Mouse (Mus musculus): ENCODE results near the gene Kcmf1. TPM values are rescaled to one million over a fixed set of nuclear protein-coding genes. Genes with fewer than 3 reads are reported as not detected.

The Kcmf1 gene
- polyA plus RNA-seq, 1 experiment from 2014 or later = 40.7 TPM

- no peaks in the 10 kb centered on the region for H3K9me3 ChIP-seq (ENCODE audit: control insufficient read depth, low read length)
- H3K4me3 ChIP-seq (ENCODE audit: low read depth, low read length) = no peak overlapping the region
- H3K27ac ChIP-seq (ENCODE audit: low read depth) = no peak overlapping the region
- no peak overlapping the region for H3K9ac ChIP-seq (ENCODE audit: low read length)
- H3K4me2 ChIP-seq (ENCODE audit: low read length) = no peak overlapping the region
- DNase-seq (ENCODE audit: low spot score) = no peak
- H3K4me1 ChIP-seq (replicated peaks; ENCODE audit: control insufficient read depth, insufficient read depth, low read length) = peaks cover 10% of the 10 kb centered on the region
- WGBS = 68% methylated on average over 3 of the region's 3 CpGs
- H3K36me3 ChIP-seq (ENCODE audit: control insufficient read depth, insufficient read depth, low read length) = no peaks in the 10 kb centered on the region
- no peaks in the 10 kb centered on the region for H3K27me3 ChIP-seq (replicated peaks; ENCODE audit: control insufficient read depth, insufficient read depth, low read length)
- ATAC-seq (replicated peaks; ENCODE audit: low FRiP score, low TSS enrichment, low read depth) = no peak
Measured at GRCm38 (mm10) chr6:72931533-72931932, 31.8 kb upstream of the Kcmf1 start.

- Histone ChIP-seq H3K9ac (ENCODE audit: low read length) (no peak overlapping the region), H3K9me3 (ENCODE audit: control insufficient read depth, low read length) (no peaks in the 10 kb centered on the region), H3K27ac (ENCODE audit: low read depth) (no peak overlapping the region), H3K4me3 (ENCODE audit: low read depth, low read length) (no peak overlapping the region), H3K4me1 (replicated peaks; ENCODE audit: control insufficient read depth, insufficient read depth, low read length) (peaks cover 10% of the 10 kb centered on the region), H3K4me2 (ENCODE audit: low read length) (no peak overlapping the region), H3K36me3 (ENCODE audit: control insufficient read depth, insufficient read depth, low read length) (no peaks in the 10 kb centered on the region), H3K27me3 (replicated peaks; ENCODE audit: control insufficient read depth, insufficient read depth, low read length) (no peaks in the 10 kb centered on the region)
- WGBS = 82% methylated on average over 4 of the region's 4 CpGs
- ATAC-seq (replicated peaks; ENCODE audit: low FRiP score, low TSS enrichment, low read depth) = no peak
- no peak for DNase-seq (ENCODE audit: low spot score)
Measured at GRCm38 (mm10) chr6:72929795-72930398, 30.1 kb upstream of the Kcmf1 start.

GRCm38 (mm10) chr6:72926755-72927482 is 27.1 kb upstream of the Kcmf1 start:
- DNase-seq (ENCODE audit: low spot score) = peak; percentile 58
- H3K9me3 ChIP-seq (ENCODE audit: control insufficient read depth, low read length) = no peaks in the 10 kb centered on the region
- no peaks in the 10 kb centered on the region for H3K36me3 ChIP-seq (ENCODE audit: control insufficient read depth, insufficient read depth, low read length)
- peak overlapping the region; percentile 2; the same call in 1 of the 2 replicates for H3K4me2 ChIP-seq (ENCODE audit: low read length)
- no peak overlapping the region for H3K9ac ChIP-seq (ENCODE audit: low read length)
- ATAC-seq (replicated peaks; ENCODE audit: low FRiP score, low TSS enrichment, low read depth) = peak; percentile 87
- 17% methylated on average over 9 of the region's 9 CpGs for WGBS
- H3K4me1 ChIP-seq (replicated peaks; ENCODE audit: control insufficient read depth, insufficient read depth, low read length) = peaks cover 10% of the 10 kb centered on the region
- no peaks in the 10 kb centered on the region for H3K27me3 ChIP-seq (replicated peaks; ENCODE audit: control insufficient read depth, insufficient read depth, low read length)
- H3K27ac ChIP-seq (ENCODE audit: low read depth) = peak overlapping the region; percentile 62
- H3K4me3 ChIP-seq (ENCODE audit: low read depth, low read length) = no peak overlapping the region

- ATAC-seq (replicated peaks; ENCODE audit: low FRiP score, low TSS enrichment, low read depth) (no peak), DNase-seq (ENCODE audit: low spot score) (no peak)
- Histone ChIP-seq H3K9me3 (ENCODE audit: control insufficient read depth, low read length) (no peaks in the 10 kb centered on the region), H3K27ac (ENCODE audit: low read depth) (no peak overlapping the region), H3K9ac (ENCODE audit: low read length) (no peak overlapping the region), H3K4me2 (ENCODE audit: low read length) (no peak overlapping the region), H3K27me3 (replicated peaks; ENCODE audit: control insufficient read depth, insufficient read depth, low read length) (no peaks in the 10 kb centered on the region), H3K4me3 (ENCODE audit: low read depth, low read length) (no peak overlapping the region), H3K36me3 (ENCODE audit: control insufficient read depth, insufficient read depth, low read length) (no peaks in the 10 kb centered on the region), H3K4me1 (replicated peaks; ENCODE audit: control insufficient read depth, insufficient read depth, low read length) (peaks cover 10% of the 10 kb centered on the region)
- WGBS = 77% methylated on average over 4 of the region's 4 CpGs
Measured at GRCm38 (mm10) chr6:72926031-72926430, 26.3 kb upstream of the Kcmf1 start.

- Histone ChIP-seq H3K4me3 (ENCODE audit: low read depth, low read length) (no peak overlapping the region), H3K27me3 (replicated peaks; ENCODE audit: control insufficient read depth, insufficient read depth, low read length) (no peaks in the 10 kb centered on the region), H3K4me2 (ENCODE audit: low read length) (no peak overlapping the region), H3K36me3 (ENCODE audit: control insufficient read depth, insufficient read depth, low read length) (no peaks in the 10 kb centered on the region), H3K4me1 (replicated peaks; ENCODE audit: control insufficient read depth, insufficient read depth, low read length) (peaks cover 10% of the 10 kb centered on the region), H3K9ac (ENCODE audit: low read length) (no peak overlapping the region), H3K9me3 (ENCODE audit: control insufficient read depth, low read length) (no peaks in the 10 kb centered on the region), H3K27ac (ENCODE audit: low read depth) (no peak overlapping the region)
- no peak for ATAC-seq (replicated peaks; ENCODE audit: low FRiP score, low TSS enrichment, low read depth)
- DNase-seq (ENCODE audit: low spot score) = no peak
- WGBS = 89% methylated on average over 8 of the region's 8 CpGs
Measured at GRCm38 (mm10) chr6:72923381-72923780, 23.6 kb upstream of the Kcmf1 start.

- WGBS = 85% methylated on average over 3 of the region's 3 CpGs
- no peak overlapping the region for H3K4me2 ChIP-seq (ENCODE audit: low read length)
- H3K9me3 ChIP-seq (ENCODE audit: control insufficient read depth, low read length) = no peaks in the 10 kb centered on the region
- no peaks in the 10 kb centered on the region for H3K4me1 ChIP-seq (replicated peaks; ENCODE audit: control insufficient read depth, insufficient read depth, low read length)
- no peaks in the 10 kb centered on the region for H3K27me3 ChIP-seq (replicated peaks; ENCODE audit: control insufficient read depth, insufficient read depth, low read length)
- H3K36me3 ChIP-seq (ENCODE audit: control insufficient read depth, insufficient read depth, low read length) = no peaks in the 10 kb centered on the region
- ATAC-seq (replicated peaks; ENCODE audit: low FRiP score, low TSS enrichment, low read depth) = no peak
- H3K4me3 ChIP-seq (ENCODE audit: low read depth, low read length) = no peak overlapping the region
- H3K9ac ChIP-seq (ENCODE audit: low read length) = no peak overlapping the region
- H3K27ac ChIP-seq (ENCODE audit: low read depth) = no peak overlapping the region
- DNase-seq (ENCODE audit: low spot score) = no peak
Measured at GRCm38 (mm10) chr6:72921081-72921480, 21.3 kb upstream of the Kcmf1 start.

GRCm38 (mm10) chr6:72918510-72919033 is 18.8 kb upstream of the Kcmf1 start:
- no peak for ATAC-seq (replicated peaks; ENCODE audit: low FRiP score, low TSS enrichment, low read depth)
- WGBS = 75% methylated on average over 9 of the region's 9 CpGs

GRCm38 (mm10) chr6:72916330-72916729 is 16.6 kb upstream of the Kcmf1 start:
- H3K4me3 ChIP-seq (ENCODE audit: low read depth, low read length) = no peak overlapping the region
- H3K4me1 ChIP-seq (replicated peaks; ENCODE audit: control insufficient read depth, insufficient read depth, low read length) = no peaks in the 10 kb centered on the region
- no peaks in the 10 kb centered on the region for H3K9me3 ChIP-seq (ENCODE audit: control insufficient read depth, low read length)
- no peak for ATAC-seq (replicated peaks; ENCODE audit: low FRiP score, low TSS enrichment, low read depth)
- DNase-seq (ENCODE audit: low spot score) = no peak
- 87% methylated on average over 7 of the region's 7 CpGs for WGBS
- no peaks in the 10 kb centered on the region for H3K27me3 ChIP-seq (replicated peaks; ENCODE audit: control insufficient read depth, insufficient read depth, low read length)
- H3K9ac ChIP-seq (ENCODE audit: low read length) = no peak overlapping the region
- no peaks in the 10 kb centered on the region for H3K36me3 ChIP-seq (ENCODE audit: control insufficient read depth, insufficient read depth, low read length)
- H3K4me2 ChIP-seq (ENCODE audit: low read length) = no peak overlapping the region
- H3K27ac ChIP-seq (ENCODE audit: low read depth) = no peak overlapping the region

More at GRCm38 (mm10) chr6:72918510-72919033, 18.8 kb upstream of the Kcmf1 start:
- Histone ChIP-seq H3K4me3 (ENCODE audit: low read depth, low read length) (no peak overlapping the region), H3K4me2 (ENCODE audit: low read length) (no peak overlapping the region), H3K36me3 (ENCODE audit: control insufficient read depth, insufficient read depth, low read length) (no peaks in the 10 kb centered on the region), H3K4me1 (replicated peaks; ENCODE audit: control insufficient read depth, insufficient read depth, low read length) (no peaks in the 10 kb centered on the region), H3K27me3 (replicated peaks; ENCODE audit: control insufficient read depth, insufficient read depth, low read length) (no peaks in the 10 kb centered on the region), H3K27ac (ENCODE audit: low read depth) (no peak overlapping the region), H3K9ac (ENCODE audit: low read length) (no peak overlapping the region), H3K9me3 (ENCODE audit: control insufficient read depth, low read length) (no peaks in the 10 kb centered on the region)
- DNase-seq (ENCODE audit: low spot score) = no peak

All from intestine, embryonic 14.5 days (tissue).